13 mouse cellular contexts compared by ENCODE assay signal in the genomic region with DNA sequence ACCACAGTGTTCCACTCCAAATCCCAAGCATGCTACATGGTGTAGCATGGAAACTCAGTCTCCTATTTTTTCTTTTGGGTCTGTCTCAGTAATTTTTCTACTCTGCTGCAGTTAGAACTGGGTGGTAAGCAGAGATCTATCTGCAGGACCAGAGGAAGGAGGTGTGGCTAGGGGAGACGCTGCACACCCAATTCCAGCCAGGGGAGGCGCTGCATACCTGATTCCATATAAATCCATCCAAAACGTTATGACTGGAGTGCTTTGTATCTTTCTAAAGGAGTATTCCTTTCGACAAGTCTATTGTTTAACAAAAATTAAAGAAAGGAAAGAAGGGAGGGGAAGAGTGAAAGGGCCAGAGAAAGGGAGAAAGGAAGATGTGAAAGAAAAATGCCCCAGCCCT.
DNase-seq lines count a peak whose midpoint lies in the region; ATAC-seq and TF ChIP-seq lines count a peak whose summit lies in the region.
"Had no signal": no experiment of that assay in that cellular context is flagged by ENCODE, and none has a peak within 500 bp of the region (broad histone marks: within the 10 kb centered on the region; RNA-seq: fewer than 3 reads in every experiment).

No protein-coding gene starts in this region.

- 42% methylated on average over 4 of the region's 4 CpGs for WGBS in hindbrain, postnatal 0 days
- WGBS in hindbrain, embryonic 12.5 days, result 43% methylated on average over 4 of the region's 4 CpGs
- WGBS in midbrain, postnatal 0 days, result 41% methylated on average over 4 of the region's 4 CpGs
- 39% methylated on average over 4 of the region's 4 CpGs for WGBS in midbrain, embryonic 11.5 days
- 41% methylated on average over 4 of the region's 4 CpGs for WGBS in embryonic facial prominence, embryonic 13.5 days

- H3K27me3 ChIP-seq in hindbrain, postnatal 0 days (ENCODE audit: insufficient read depth, low read length), result no peaks in the 10 kb centered on the region
- H3K27me3 ChIP-seq in hindbrain, embryonic 12.5 days, result no peaks in the 10 kb centered on the region
- no peaks in the 10 kb centered on the region for H3K27me3 ChIP-seq in midbrain, postnatal 0 days (ENCODE audit: insufficient read depth, low read length)
- no peaks in the 10 kb centered on the region for H3K27me3 ChIP-seq in midbrain, embryonic 11.5 days (ENCODE audit: control insufficient read depth, insufficient read depth, low read length)
- no peaks in the 10 kb centered on the region for H3K27me3 ChIP-seq in embryonic facial prominence, embryonic 13.5 days
- H3K27me3 ChIP-seq: liver, embryonic 15.5 days; midbrain, embryonic 15.5 days had no signal

- H3K9ac ChIP-seq in hindbrain, postnatal 0 days (replicated peaks; ENCODE audit: low read length), result no peak overlapping the region
- no peak overlapping the region for H3K9ac ChIP-seq in hindbrain, embryonic 12.5 days
- H3K9ac ChIP-seq in midbrain, postnatal 0 days (replicated peaks; ENCODE audit: low read length, poor library complexity, severe bottlenecking), result no peak overlapping the region
- H3K9ac ChIP-seq in midbrain, embryonic 11.5 days (ENCODE audit: low read length), result no peak overlapping the region
- no peak overlapping the region for H3K9ac ChIP-seq in embryonic facial prominence, embryonic 13.5 days
- H3K9ac ChIP-seq: liver, embryonic 15.5 days; midbrain, embryonic 15.5 days had no signal

- DNase-seq in CD4-positive, CD25-positive, alpha-beta regulatory T cell, adult 2 months (ENCODE audit: low read depth, low spot score), result peak; percentile 39
- peak; percentile 44 for DNase-seq in hindbrain, postnatal 0 days (ENCODE audit: low spot score)
- no peak for DNase-seq in midbrain, postnatal 0 days (ENCODE audit: low spot score)
- no peak for DNase-seq in midbrain, embryonic 11.5 days (ENCODE audit: low spot score, missing footprints)
- no peak for DNase-seq in layer of hippocampus, adult 9-11 months

- H3K9me3 ChIP-seq in hindbrain, postnatal 0 days (ENCODE audit: low read length), result no peaks in the 10 kb centered on the region
- no peaks in the 10 kb centered on the region for H3K9me3 ChIP-seq in hindbrain, embryonic 12.5 days (replicated peaks)
- no peaks in the 10 kb centered on the region for H3K9me3 ChIP-seq in midbrain, postnatal 0 days (ENCODE audit: low read length)
- no peaks in the 10 kb centered on the region for H3K9me3 ChIP-seq in midbrain, embryonic 11.5 days (ENCODE audit: control insufficient read depth, low read length)
- H3K9me3 ChIP-seq in embryonic facial prominence, embryonic 13.5 days, result no peaks in the 10 kb centered on the region
- H3K9me3 ChIP-seq: liver, embryonic 15.5 days; midbrain, embryonic 15.5 days had no signal

- no peak overlapping the region for H3K27ac ChIP-seq in hindbrain, postnatal 0 days
- no peak overlapping the region for H3K27ac ChIP-seq in hindbrain, embryonic 12.5 days
- H3K27ac ChIP-seq in midbrain, postnatal 0 days (ENCODE audit: low read depth, low read length), result no peak overlapping the region
- H3K27ac ChIP-seq in midbrain, embryonic 11.5 days (ENCODE audit: low read depth, low read length), result no peak overlapping the region
- H3K27ac ChIP-seq in embryonic facial prominence, embryonic 13.5 days, result peak overlapping the region; percentile 34; the same call in 1 of the 2 replicates
- H3K27ac ChIP-seq: liver, embryonic 15.5 days; midbrain, embryonic 15.5 days had no signal

- no peak for ATAC-seq in CD4-positive, CD25-positive, alpha-beta regulatory T cell, adult 4 months
- ATAC-seq in hindbrain, postnatal 0 days, result no peak
- ATAC-seq in hindbrain, embryonic 12.5 days (ENCODE audit: low FRiP score), result no peak
- ATAC-seq in midbrain, postnatal 0 days (ENCODE audit: low FRiP score), result no peak
- ATAC-seq in midbrain, embryonic 11.5 days (ENCODE audit: low FRiP score), result no peak
- no peak for ATAC-seq in embryonic facial prominence, embryonic 13.5 days (ENCODE audit: insufficient number of reproducible peaks, insufficient read depth, low FRiP score, low TSS enrichment, low read depth)
- ATAC-seq: forebrain, embryonic 16.5 days; inflammation-experienced regulatory T-cells, adult 6 months; midbrain, embryonic 15.5 days had no signal

- no peaks in the 10 kb centered on the region for H3K36me3 ChIP-seq in hindbrain, postnatal 0 days (ENCODE audit: insufficient read depth, low read length)
- no peaks in the 10 kb centered on the region for H3K36me3 ChIP-seq in hindbrain, embryonic 12.5 days
- no peaks in the 10 kb centered on the region for H3K36me3 ChIP-seq in midbrain, postnatal 0 days (ENCODE audit: insufficient read depth, low read length)
- H3K36me3 ChIP-seq in midbrain, embryonic 11.5 days (ENCODE audit: control insufficient read depth, insufficient read depth, low read length), result no peaks in the 10 kb centered on the region
- no peaks in the 10 kb centered on the region for H3K36me3 ChIP-seq in embryonic facial prominence, embryonic 13.5 days
- H3K36me3 ChIP-seq: liver, embryonic 15.5 days; midbrain, embryonic 15.5 days had no signal

- no peak overlapping the region for H3K4me3 ChIP-seq in hindbrain, postnatal 0 days (ENCODE audit: low read length)
- no peak overlapping the region for H3K4me3 ChIP-seq in hindbrain, embryonic 12.5 days
- no peak overlapping the region for H3K4me3 ChIP-seq in midbrain, postnatal 0 days (ENCODE audit: low read depth, low read length)
- no peak overlapping the region for H3K4me3 ChIP-seq in midbrain, embryonic 11.5 days (ENCODE audit: low read depth, low read length)
- no peak overlapping the region for H3K4me3 ChIP-seq in embryonic facial prominence, embryonic 13.5 days
- H3K4me3 ChIP-seq: liver, embryonic 15.5 days; midbrain, embryonic 15.5 days had no signal

- TF ChIP-seq CTCF in hindbrain, postnatal 0 days (IDR thresholded peaks at IDR 0.05; ENCODE audit: low read depth), result peak; percentile 55
- peak; percentile 58 for TF ChIP-seq CTCF in midbrain, postnatal 0 days (IDR thresholded peaks at IDR 0.05)

- H3K4me1 ChIP-seq in hindbrain, postnatal 0 days (ENCODE audit: insufficient read depth, low read length), result no peaks in the 10 kb centered on the region
- H3K4me1 ChIP-seq in hindbrain, embryonic 12.5 days, result peaks cover 4% of the 10 kb centered on the region; the same call in 1 of the 2 replicates
- no peaks in the 10 kb centered on the region for H3K4me1 ChIP-seq in midbrain, postnatal 0 days (ENCODE audit: insufficient read depth, low read length)
- H3K4me1 ChIP-seq in midbrain, embryonic 11.5 days (ENCODE audit: control insufficient read depth, insufficient read depth, low read length), result no peaks in the 10 kb centered on the region
- peaks cover 32% of the 10 kb centered on the region for H3K4me1 ChIP-seq in embryonic facial prominence, embryonic 13.5 days
- H3K4me1 ChIP-seq: liver, embryonic 15.5 days; midbrain, embryonic 15.5 days had no signal

- H3K4me2 ChIP-seq in hindbrain, postnatal 0 days (ENCODE audit: low read depth, low read length), result no peak overlapping the region
- no peak overlapping the region for H3K4me2 ChIP-seq in hindbrain, embryonic 12.5 days (replicated peaks)
- no peak overlapping the region for H3K4me2 ChIP-seq in midbrain, postnatal 0 days (ENCODE audit: low read depth, low read length, poor library complexity, severe bottlenecking)
- H3K4me2 ChIP-seq in midbrain, embryonic 11.5 days, result no peak overlapping the region
- H3K4me2 ChIP-seq in embryonic facial prominence, embryonic 13.5 days, result no peak overlapping the region
- H3K4me2 ChIP-seq: heart, embryonic 11.5 days; liver, embryonic 15.5 days; midbrain, embryonic 15.5 days had no signal

Comparison
In these comparisons a context has a peak if more than half of its experiments do, and no peak if none do; other contexts are left out.
1. DNase-seq: peak in CD4-positive, CD25-positive, alpha-beta regulatory T cell, adult 2 months (single experiment) and hindbrain, postnatal 0 days (single experiment); none in midbrain, postnatal 0 days (single experiment), midbrain, embryonic 11.5 days (single experiment) and layer of hippocampus, adult 9-11 months (single experiment).